Mouse (Mus musculus): ENCODE measurements at regions not wholly inside any gene's neighbourhood (a gene's known extent, or its start where the extent isn't known, plus 50 kb on each side); places are given as distances from the start of the nearest gene placed in this dataset.
"Not testable (repeated sequence)": the region's sequence is repeated elsewhere in the genome, so short reads cannot be mapped to it uniquely, and the experiment has no call there.

- DNase-seq = not testable (repeated sequence)
Observed at GRCm38 (mm10) chrX:103532620-103533199, 97.7 kb upstream of the Zcchc13 start.

- no peak for DNase-seq
Observed at GRCm38 (mm10) chrX:103533306-103533705, 97.1 kb upstream of the Zcchc13 start.

GRCm38 (mm10) chrX:103533831-103534230, 96.6 kb upstream of the Zcchc13 start:
- no peak for DNase-seq

- DNase-seq = no peak
Observed at GRCm38 (mm10) chrX:103546490-103547202, 83.7 kb upstream of the Zcchc13 start.

GRCm38 (mm10) chrX:103551304-103551703, 79.1 kb upstream of the Zcchc13 start:
- no peak for DNase-seq

- no peak for DNase-seq
Observed at GRCm38 (mm10) chrX:103553196-103553595, 77.2 kb upstream of the Zcchc13 start.

- DNase-seq = no peak
Observed at GRCm38 (mm10) chrX:103553605-103554004, 76.8 kb upstream of the Zcchc13 start.

- DNase-seq = not testable (repeated sequence)
Observed at GRCm38 (mm10) chrX:103555041-103555986, 75.1 kb upstream of the Zcchc13 start.

GRCm38 (mm10) chrX:103556046-103556445, 74.3 kb upstream of the Zcchc13 start:
- no peak for DNase-seq

- no peak for DNase-seq
Observed at GRCm38 (mm10) chrX:103556681-103557490, 73.5 kb upstream of the Zcchc13 start.

GRCm38 (mm10) chrX:103557496-103557895, 72.9 kb upstream of the Zcchc13 start:
- peak in 1 of 2 experiments; percentile 12 for DNase-seq

- peak; percentile 73 to 80 for DNase-seq
Observed at GRCm38 (mm10) chrX:103563531-103564246, 66.7 kb upstream of the Zcchc13 start.

- DNase-seq = no peak
Observed at GRCm38 (mm10) chrX:103573344-103573743, 57.0 kb upstream of the Zcchc13 start.

GRCm38 (mm10) chrX:103579484-103579883, 50.9 kb upstream of the Zcchc13 start:
- DNase-seq = no peak
